ENCODE assay signal across 29 mouse cellular contexts in genomic region chr3:65316738-65317137, GRCm38 (mm10).
DNase-seq lines count a peak whose midpoint lies in the region; ATAC-seq and TF ChIP-seq lines count a peak whose summit lies in the region.
"Had no signal": no experiment of that assay in that cellular context is flagged by ENCODE, and none has a peak within 500 bp of the region (broad histone marks: within the 10 kb centered on the region; RNA-seq: fewer than 3 reads in every experiment).

No protein-coding gene starts in this region.

- DNase-seq in cerebellum, adult 2 months, result no peak
- no peak for DNase-seq in cerebellum, adult 9-11 months
- DNase-seq in layer of hippocampus, adult 2 months (ENCODE audit: low spot score in 2 of 2), result no peak
- DNase-seq in layer of hippocampus, postnatal 36 days, result no peak
- DNase-seq in 3T3-L1 (ENCODE audit: low read depth, low spot score) (peak; percentile 50), Patski (ENCODE audit: low read depth, low spot score) (no peak), MN1 (ENCODE audit: low spot score) (no peak)
- DNase-seq in retina, postnatal 1 day, result no peak
- DNase-seq: adrenal gland, adult 8-10 months; adrenal gland, postnatal 25 days; B cell, adult 2 months; cerebellum, adult 18-20 months; cerebellum, postnatal 10 days; cerebellum, postnatal 36 days; embryo, embryonic 11 days; gastrocnemius, postnatal 14 days; heart, adult 18-20 months; heart, postnatal 10 days; heart, postnatal 36 days had no signal

- in situ Hi-C loops in Patski (cut with MboI; ENCODE audit: low pct_unique_long_range_greater_than_20kb), result loop anchor here (5.0 kb wide), 1 partner anchor 616 kb away; no protein-coding TSS in a partner anchor

- CTCF ChIA-PET in Patski (lab: Charles Lee), result interaction anchor here (0.8 to 2.6 kb wide), 5 partner anchors 15 to 612 kb away, joined by 3 to 17 read pairs (median 13); no protein-coding TSS in a partner anchor

- no peaks in the 10 kb centered on the region for H3K27me3 ChIP-seq in cerebellum, adult 2 months (ENCODE audit: control insufficient read depth, insufficient read depth, low read length)
- H3K27me3 ChIP-seq in Patski, result peaks cover 16% of the 10 kb centered on the region
- H3K27me3 ChIP-seq: embryonic facial prominence, embryonic 13.5 days; forebrain, embryonic 12.5 days; heart, embryonic 12.5 days; heart, embryonic 15.5 days; hindbrain, embryonic 13.5 days had no signal

- TF ChIP-seq POLR2A in cerebellum, adult 2 months (IDR thresholded peaks at IDR 0.05; ENCODE audit: borderline replicate concordance, insufficient read depth, low read length), result no peak

- H3K27ac ChIP-seq in cerebellum, adult 2 months (ENCODE audit: insufficient read depth, low read length), result no peak overlapping the region
- H3K27ac ChIP-seq in layer of hippocampus, adult 2 months, result 0 out of 2 replicates have a peak overlapping the region, but pooled peaks have one; percentile 14
- H3K27ac ChIP-seq: embryonic facial prominence, embryonic 10.5 days; embryonic facial prominence, embryonic 13.5 days; forebrain, embryonic 12.5 days; heart, embryonic 15.5 days; hindbrain, embryonic 10.5 days; hindbrain, embryonic 13.5 days had no signal

- peaks cover 5% of the 10 kb centered on the region; the same call in 1 of the 2 replicates for H3K4me1 ChIP-seq in cerebellum, adult 2 months (ENCODE audit: control insufficient read depth, insufficient read depth, low read length)
- H3K4me1 ChIP-seq: embryonic facial prominence, embryonic 10.5 days; embryonic facial prominence, embryonic 13.5 days; forebrain, embryonic 12.5 days; heart, embryonic 12.5 days; heart, embryonic 15.5 days; hindbrain, embryonic 10.5 days; hindbrain, embryonic 13.5 days had no signal

- H3K4me3 ChIP-seq in cerebellum, adult 2 months (replicated peaks; ENCODE audit: insufficient read depth, low read depth, low read length), result no peak overlapping the region
- H3K4me3 ChIP-seq in layer of hippocampus, adult 2 months, result no peak overlapping the region
- H3K4me3 ChIP-seq: embryonic facial prominence, embryonic 10.5 days; embryonic facial prominence, embryonic 13.5 days; erythroblast, embryonic 14.5 days; forebrain, embryonic 12.5 days; heart, embryonic 12.5 days; heart, embryonic 15.5 days; hindbrain, embryonic 10.5 days; hindbrain, embryonic 13.5 days had no signal

- peak; percentile 38; the same call in 1 of the 2 replicates for TF ChIP-seq CTCF in cerebellum, adult 2 months (IDR thresholded peaks at IDR 0.05; ENCODE audit: borderline replicate concordance, insufficient read depth, low read depth, low read length)
- TF ChIP-seq CTCF in layer of hippocampus, adult 2 months (conservative IDR thresholded peaks at IDR 0.05), result peak; percentile 59
- peak; percentile 43 for TF ChIP-seq CTCF in Patski (IDR thresholded peaks at IDR 0.05)

- POLR2A ChIA-PET in Patski (lab: Charles Lee), result no interaction called here

- ATAC-seq in Patski, result no peak
- ATAC-seq: forebrain, embryonic 16.5 days; intestine, postnatal 0 days had no signal
